Mouse (Mus musculus) kidney, adult 11 months (tissue): ENCODE measurements around the gene Rtn2.
A peak's percentile ranks its signal among the peaks of the same experiment; 100 is the strongest.
"Not testable (repeated sequence)": the region's sequence is repeated elsewhere in the genome, so short reads cannot be mapped to it uniquely, and the experiment has no call there.

Source experiments
- DNase-seq: peaks from one replicate; pipeline ENCODE4 v3.0.0; 2022

The Rtn2 gene

GRCm38 (mm10) chr7:19269721-19270441 lies 12.5 kb upstream of the Rtn2 start:
- peak; percentile 60 for DNase-seq

GRCm38 (mm10) chr7:19270509-19271237 lies 11.8 kb upstream of the Rtn2 start:
- DNase-seq, result no peak

- peak; percentile 85 for DNase-seq
These were observed 10.9 kb upstream of the Rtn2 start, which contains the start of gene Vasp for GRCm38 (mm10) chr7:19271238-19272172. Gene Vasp, minus strand, starts transcription at chr7:19271817.

- peak; percentile 78 for DNase-seq
These were observed 10.2 kb upstream of the Rtn2 start for GRCm38 (mm10) chr7:19272173-19272764.

GRCm38 (mm10) chr7:19276253-19276652 lies 6.2 kb upstream of the Rtn2 start:
- DNase-seq, result no peak

- DNase-seq, result no peak
These were observed 3.4 kb upstream of the Rtn2 start for GRCm38 (mm10) chr7:19279052-19279451.

- no peak for DNase-seq
These were observed 2.8 kb upstream of the Rtn2 start, which contains the start of gene Ppm1n for GRCm38 (mm10) chr7:19279581-19280114. Gene Ppm1n, minus strand, starts transcription at chr7:19280064.

- DNase-seq, result not testable (repeated sequence)
These were observed 632 bp upstream of the Rtn2 start for GRCm38 (mm10) chr7:19281680-19282304.

- no peak for DNase-seq
These were observed 474 bp downstream of the Rtn2 start for GRCm38 (mm10) chr7:19282791-19283405.

GRCm38 (mm10) chr7:19283406-19283804 lies 981 bp downstream of the Rtn2 start:
- no peak for DNase-seq

- no peak for DNase-seq
These were observed 2.3 kb downstream of the Rtn2 start for GRCm38 (mm10) chr7:19284763-19285162.

GRCm38 (mm10) chr7:19290969-19291596 lies 8.7 kb downstream of the Rtn2 start:
- DNase-seq, result no peak

GRCm38 (mm10) chr7:19295503-19296185 lies 13.2 kb downstream of the Rtn2 start:
- peak; percentile 95 for DNase-seq

- no peak for DNase-seq
These were observed 14.6 kb downstream of the Rtn2 start for GRCm38 (mm10) chr7:19297034-19297433.

- no peak for DNase-seq
These were observed 15.4 kb downstream of the Rtn2 start for GRCm38 (mm10) chr7:19297794-19298193.

- no peak for DNase-seq
These were observed 16.8 kb downstream of the Rtn2 start for GRCm38 (mm10) chr7:19299194-19299593.

GRCm38 (mm10) chr7:19300501-19301421 lies 18.3 kb downstream of the Rtn2 start:
- DNase-seq, result peak; percentile 65

- no peak for DNase-seq
These were observed 19.2 kb downstream of the Rtn2 start for GRCm38 (mm10) chr7:19301461-19302263.
